Comparison of ENCODE assay signal across 8 mouse cellular contexts in the genomic region with DNA sequence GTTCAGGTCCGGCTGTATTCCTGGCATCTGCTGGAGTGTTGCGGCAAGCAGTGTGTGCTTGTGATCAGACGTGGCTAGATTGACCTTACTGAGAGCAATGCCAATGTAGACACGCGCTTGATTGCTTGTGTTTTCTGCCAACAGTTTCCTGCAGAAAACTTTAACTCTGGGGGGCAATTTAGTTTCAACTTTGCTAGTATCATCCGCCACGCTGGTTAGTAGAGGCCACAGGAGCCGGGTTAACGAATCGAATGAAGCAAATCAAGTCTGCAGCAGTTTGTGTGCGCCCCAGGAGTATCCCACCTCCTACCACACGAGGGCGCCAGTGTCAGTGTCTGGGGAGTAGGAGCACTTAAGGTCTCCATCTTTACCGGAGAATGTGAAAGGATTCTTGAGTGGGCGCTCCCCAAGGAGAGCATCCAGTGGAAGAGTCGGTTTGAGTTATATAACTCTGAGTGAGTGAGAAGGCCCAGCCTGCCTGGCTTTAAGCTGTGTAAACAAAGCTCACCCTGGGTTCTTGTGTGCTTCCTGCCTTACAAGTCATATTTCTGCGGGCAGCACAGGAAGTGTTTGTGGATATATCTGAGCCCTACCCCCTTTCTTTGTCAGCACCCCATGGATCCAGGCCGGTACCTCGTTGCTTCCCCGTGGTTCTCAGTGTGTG.
DNase-seq lines count a peak whose midpoint lies in the region; ATAC-seq and TF ChIP-seq lines count a peak whose summit lies in the region.

No protein-coding gene starts in this region.

- 35% methylated on average over 20 of the region's 20 CpGs for WGBS in heart, embryonic 13.5 days
- WGBS in liver, postnatal 0 days (ENCODE audit: insufficient replicate concordance) = 28% methylated on average over 20 of the region's 20 CpGs
- WGBS in neural tube, embryonic 13.5 days = 37% methylated on average over 20 of the region's 20 CpGs

- H3K27ac ChIP-seq in brown adipose tissue, adult 24 weeks (replicated peaks; ENCODE audit: low read depth, low read length) = peak overlapping the region; percentile 6
- peak overlapping the region; percentile 29; the same call in 1 of the 2 replicates for H3K27ac ChIP-seq in heart, embryonic 13.5 days (replicated peaks)
- H3K27ac ChIP-seq in liver, postnatal 0 days (ENCODE audit: low read depth) = peak overlapping the region; percentile 24
- H3K27ac ChIP-seq in neural tube, embryonic 13.5 days (replicated peaks) = peak overlapping the region; percentile 59

- peak; percentile 96 for TF ChIP-seq CTCF in E14TG2a.4 (conservative IDR thresholded peaks at IDR 0.05; ENCODE audit: low read length)
- peak; percentile 92 for TF ChIP-seq CTCF in liver, postnatal 0 days (IDR thresholded peaks at IDR 0.05; ENCODE audit: low read depth)

- H3K9ac ChIP-seq in heart, embryonic 13.5 days = no peak overlapping the region
- 0 out of 2 replicates have a peak overlapping the region, but pooled peaks have one; percentile 27 for H3K9ac ChIP-seq in liver, postnatal 0 days (replicated peaks)
- no peak overlapping the region for H3K9ac ChIP-seq in neural tube, embryonic 13.5 days

- H3K36me3 ChIP-seq in E14TG2a.4 (ENCODE audit: insufficient read depth, low read length) = no peaks in the 10 kb centered on the region
- no peaks in the 10 kb centered on the region for H3K36me3 ChIP-seq in heart, embryonic 13.5 days
- no peaks in the 10 kb centered on the region for H3K36me3 ChIP-seq in liver, postnatal 0 days (replicated peaks; ENCODE audit: insufficient read depth, low read length)
- no peaks in the 10 kb centered on the region for H3K36me3 ChIP-seq in neural tube, embryonic 13.5 days

- TF ChIP-seq EP300 in liver, postnatal 0 days (IDR thresholded peaks at IDR 0.05; ENCODE audit: low read depth) = no peak

- no peaks in the 10 kb centered on the region; the same call in none of the 2 replicates for H3K27me3 ChIP-seq in E14TG2a.4 (ENCODE audit: insufficient read depth, low read length)
- H3K27me3 ChIP-seq in heart, embryonic 13.5 days (replicated peaks) = no peaks in the 10 kb centered on the region
- no peaks in the 10 kb centered on the region for H3K27me3 ChIP-seq in liver, postnatal 0 days (ENCODE audit: insufficient read depth, low read length)
- H3K27me3 ChIP-seq in neural tube, embryonic 13.5 days = no peaks in the 10 kb centered on the region

- peak overlapping the region; percentile 55 for H3K4me2 ChIP-seq in heart, embryonic 13.5 days
- H3K4me2 ChIP-seq in liver, postnatal 0 days (ENCODE audit: low read depth, low read length) = peak overlapping the region; percentile 65
- peak overlapping the region; percentile 18 for H3K4me2 ChIP-seq in neural tube, embryonic 13.5 days

- H3K4me3 ChIP-seq in E14TG2a.4 (replicated peaks; ENCODE audit: low read length) = peak overlapping the region; percentile 69
- H3K4me3 ChIP-seq in brown adipose tissue, adult 24 weeks (ENCODE audit: insufficient read depth, low read depth, low read length) = peak overlapping the region; percentile 45
- peak overlapping the region; percentile 33 for H3K4me3 ChIP-seq in heart, embryonic 13.5 days
- H3K4me3 ChIP-seq in liver, postnatal 0 days (ENCODE audit: low read depth, low read length) = peak overlapping the region; percentile 44
- H3K4me3 ChIP-seq in neural tube, embryonic 13.5 days = no peak overlapping the region

- H3K9me3 ChIP-seq in E14TG2a.4 (ENCODE audit: low read length) = no peaks in the 10 kb centered on the region
- no peaks in the 10 kb centered on the region for H3K9me3 ChIP-seq in heart, embryonic 13.5 days
- no peaks in the 10 kb centered on the region for H3K9me3 ChIP-seq in liver, postnatal 0 days (ENCODE audit: low read length)
- H3K9me3 ChIP-seq in neural tube, embryonic 13.5 days = no peaks in the 10 kb centered on the region

- DNase-seq in kidney, postnatal 10 days = peak; percentile 84
- DNase-seq in liver, postnatal 0 days = peak; percentile 90
- DNase-seq in testis, postnatal 10 days (ENCODE audit: low spot score) = peak; percentile 82

- peaks cover 11% of the 10 kb centered on the region for H3K4me1 ChIP-seq in E14TG2a.4 (replicated peaks; ENCODE audit: low read depth, low read length)
- H3K4me1 ChIP-seq in brown adipose tissue, adult 24 weeks (ENCODE audit: control insufficient read depth, insufficient read depth, insufficient read length, low read length) = no peaks in the 10 kb centered on the region
- H3K4me1 ChIP-seq in heart, embryonic 13.5 days = peaks cover 18% of the 10 kb centered on the region
- peaks cover 8% of the 10 kb centered on the region for H3K4me1 ChIP-seq in liver, postnatal 0 days (ENCODE audit: insufficient read depth)
- peaks cover 25% of the 10 kb centered on the region for H3K4me1 ChIP-seq in neural tube, embryonic 13.5 days (replicated peaks)

- peak; percentile 91 for ATAC-seq in erythroid progenitor cell, adult 5-6 weeks (replicated peaks; ENCODE audit: low FRiP score, poor library complexity, severe bottlenecking)
- no peak for ATAC-seq in heart, embryonic 13.5 days (ENCODE audit: extremely low read depth, insufficient number of reproducible peaks, low FRiP score, low TSS enrichment)
- ATAC-seq in liver, postnatal 0 days = peak; percentile 86
- peak; percentile 54; the same call in 1 of the 2 replicates for ATAC-seq in neural tube, embryonic 13.5 days (ENCODE audit: low read depth)

Comparison
In these comparisons a context has a peak if more than half of its experiments do, and no peak if none do; other contexts are left out.
1. H3K27ac ChIP-seq: peak in every context shown above with its lines; median percentile 59 in neural tube, embryonic 13.5 days; 29 in heart, embryonic 13.5 days; 24 in liver, postnatal 0 days; 6 in brown adipose tissue, adult 24 weeks.